Mouse (Mus musculus): ENCODE measurements around the gene Hist2h3b.

The Hist2h3b gene

GRCm38 (mm10) chr3:96268051-96268775 lies at the start of gene Hist2h3b:
TSS of gene Hist2h3b (plus strand) at chr3:96268654.
- DNase-seq, result peak; percentile 85 to 88

DNA sequence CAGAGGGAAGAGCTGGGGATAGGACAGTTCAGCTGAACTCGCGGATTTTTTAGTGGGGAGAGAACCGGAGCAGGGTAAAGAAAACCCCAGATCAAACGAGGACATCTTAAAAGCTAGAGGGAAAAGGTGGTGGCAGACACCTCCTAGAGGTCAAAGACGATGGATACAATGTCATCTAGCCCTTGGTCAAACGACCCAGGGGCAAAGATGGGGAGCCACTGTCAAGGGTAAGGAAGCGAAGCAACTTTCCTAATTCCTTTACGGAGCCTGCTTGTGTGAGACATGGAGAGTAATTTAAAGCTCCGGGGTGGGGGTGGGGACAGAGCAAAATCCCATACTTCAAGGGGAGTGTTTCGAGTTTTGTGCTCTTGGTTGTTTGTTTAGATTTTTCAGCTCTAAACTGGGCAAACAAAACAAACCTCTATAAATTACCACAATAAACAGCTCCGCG lies 49.2 kb upstream of the Hist2h3b start:
- DNase-seq, result peak; percentile 51 to 60

DNA sequence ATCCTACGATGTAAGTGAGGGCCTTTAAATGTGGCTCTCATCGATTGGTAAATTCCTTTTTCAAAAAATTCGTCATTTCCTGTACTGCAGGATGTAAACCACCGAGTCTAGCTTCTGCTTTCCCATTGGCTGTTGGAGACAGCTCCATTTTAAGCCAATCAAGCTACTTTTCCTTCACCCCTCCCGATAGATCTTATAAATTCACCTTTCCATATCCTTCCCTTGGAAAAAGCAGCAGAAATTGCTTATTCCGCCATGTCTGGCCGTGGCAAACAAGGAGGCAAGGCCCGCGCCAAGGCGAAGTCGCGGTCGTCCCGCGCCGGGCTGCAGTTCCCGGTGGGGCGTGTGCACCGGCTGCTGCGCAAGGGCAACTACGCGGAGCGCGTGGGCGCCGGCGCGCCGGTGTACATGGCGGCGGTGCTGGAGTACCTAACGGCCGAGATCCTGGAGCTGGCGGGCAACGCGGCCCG lies 48.8 kb upstream of the Hist2h3b start, which contains the start of the genes Bola1 and Hist2h2ab:
Gene Bola1, minus strand, starts transcription at position 49 of the 470 bp plus-strand sequence.
Gene Hist2h2ab, plus strand, starts transcription at position 205 of the 470 bp plus-strand sequence.
- peak; percentile 79 to 87 for DNase-seq

DNA sequence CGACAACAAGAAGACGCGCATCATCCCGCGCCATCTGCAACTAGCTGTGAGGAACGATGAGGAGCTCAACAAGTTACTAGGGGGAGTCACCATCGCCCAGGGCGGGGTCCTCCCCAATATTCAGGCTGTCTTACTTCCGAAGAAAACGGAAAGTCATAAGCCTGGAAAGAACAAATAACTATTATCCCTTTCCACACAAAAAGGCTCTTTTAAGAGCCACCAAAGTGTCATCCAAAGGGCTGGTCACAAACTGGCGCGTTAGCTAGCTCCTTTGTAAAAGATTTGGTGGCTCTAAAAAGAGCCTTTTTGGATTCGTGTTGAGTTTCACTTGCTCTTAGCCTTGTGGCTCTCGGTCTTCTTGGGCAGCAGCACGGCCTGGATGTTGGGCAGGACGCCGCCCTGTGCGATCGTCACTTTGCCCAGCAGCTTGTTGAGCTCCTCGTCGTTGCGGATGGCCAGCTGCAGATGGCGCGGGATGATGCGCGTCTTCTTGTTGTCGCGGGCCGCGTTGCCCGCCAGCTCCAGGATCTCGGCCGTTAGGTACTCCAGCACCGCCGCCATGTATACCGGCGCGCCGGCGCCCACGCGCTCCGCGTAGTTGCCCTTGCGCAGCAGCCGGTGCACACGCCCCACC lies 48.2 kb upstream of the Hist2h3b start:
- peak in 1 of 2 experiments; percentile 83 for DNase-seq

DNA sequence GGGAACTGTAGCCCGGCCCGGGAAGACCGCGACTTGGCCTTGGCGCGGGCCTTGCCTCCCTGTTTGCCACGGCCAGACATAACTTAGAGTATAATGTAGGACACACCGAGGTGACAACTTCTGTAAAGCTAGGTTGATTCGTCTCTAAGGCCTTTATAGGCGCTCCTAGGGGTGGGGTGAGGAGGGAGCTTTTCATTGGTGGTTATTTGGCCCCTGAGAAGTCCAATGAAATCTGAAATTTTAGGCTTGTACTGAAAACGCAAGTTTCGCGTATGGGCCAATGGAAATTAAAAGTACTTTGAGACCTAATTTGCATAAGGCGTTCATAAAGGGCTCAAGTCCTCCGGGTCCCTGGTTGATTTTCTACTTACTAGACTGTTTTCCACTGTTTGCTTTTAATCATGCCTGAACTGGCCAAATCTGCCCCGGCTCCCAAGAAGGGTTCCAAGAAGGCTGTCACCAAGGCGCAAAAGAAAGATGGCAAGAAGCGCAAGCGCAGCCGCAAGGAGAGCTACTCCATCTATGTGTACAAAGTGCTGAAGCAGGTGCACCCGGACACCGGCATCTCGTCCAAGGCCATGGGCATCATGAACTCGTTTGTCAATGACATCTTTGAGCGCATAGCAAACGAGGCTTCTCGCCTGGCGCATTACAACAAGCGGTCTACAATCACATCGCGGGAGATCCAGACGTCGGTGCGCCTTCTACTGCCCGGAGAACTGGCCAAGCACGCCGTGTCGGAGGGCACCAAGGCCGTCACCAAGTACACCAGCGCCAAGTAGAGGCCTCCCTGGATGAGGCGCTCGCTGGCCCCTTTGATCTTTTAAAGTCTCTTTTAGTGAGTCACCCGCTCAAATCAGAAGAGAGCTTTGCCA lies 47.5 kb upstream of the Hist2h3b start, which contains the start of the genes Hist2h2ac and Hist2h2be:
Gene Hist2h2ac, minus strand, starts transcription at position 116 of the 875 bp plus-strand sequence.
Gene Hist2h2be, plus strand, starts transcription at position 355 of the 875 bp plus-strand sequence.
- DNase-seq, result peak; percentile 85 to 87

- peak; percentile 31 to 33 for DNase-seq
Measured at GRCm38 (mm10) chr3:96221640-96222038, 46.8 kb upstream of the Hist2h3b start.

DNA sequence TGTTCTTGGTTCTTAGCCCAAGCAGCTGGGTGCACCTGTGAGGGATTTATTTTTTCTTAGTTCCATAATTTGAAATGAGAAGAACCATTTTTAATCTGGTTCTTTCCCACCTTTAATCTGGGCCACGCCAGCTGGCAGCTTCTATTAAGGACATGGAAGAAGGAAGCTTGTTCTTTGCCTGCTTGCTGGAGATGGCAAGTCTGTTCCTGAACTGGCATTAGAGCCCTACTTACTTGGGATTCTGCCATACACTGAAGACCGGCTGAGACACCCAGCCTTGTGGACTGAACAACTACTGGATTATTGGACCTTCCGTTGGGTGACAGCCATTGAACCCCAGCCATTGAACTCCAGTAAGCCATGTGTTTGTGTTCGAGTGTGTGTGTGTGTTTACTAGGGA lies 45.7 kb upstream of the Hist2h3b start:
- no peak for DNase-seq

GRCm38 (mm10) chr3:96225421-96225820 lies 43.0 kb upstream of the Hist2h3b start:
- DNase-seq, result no peak

DNA sequence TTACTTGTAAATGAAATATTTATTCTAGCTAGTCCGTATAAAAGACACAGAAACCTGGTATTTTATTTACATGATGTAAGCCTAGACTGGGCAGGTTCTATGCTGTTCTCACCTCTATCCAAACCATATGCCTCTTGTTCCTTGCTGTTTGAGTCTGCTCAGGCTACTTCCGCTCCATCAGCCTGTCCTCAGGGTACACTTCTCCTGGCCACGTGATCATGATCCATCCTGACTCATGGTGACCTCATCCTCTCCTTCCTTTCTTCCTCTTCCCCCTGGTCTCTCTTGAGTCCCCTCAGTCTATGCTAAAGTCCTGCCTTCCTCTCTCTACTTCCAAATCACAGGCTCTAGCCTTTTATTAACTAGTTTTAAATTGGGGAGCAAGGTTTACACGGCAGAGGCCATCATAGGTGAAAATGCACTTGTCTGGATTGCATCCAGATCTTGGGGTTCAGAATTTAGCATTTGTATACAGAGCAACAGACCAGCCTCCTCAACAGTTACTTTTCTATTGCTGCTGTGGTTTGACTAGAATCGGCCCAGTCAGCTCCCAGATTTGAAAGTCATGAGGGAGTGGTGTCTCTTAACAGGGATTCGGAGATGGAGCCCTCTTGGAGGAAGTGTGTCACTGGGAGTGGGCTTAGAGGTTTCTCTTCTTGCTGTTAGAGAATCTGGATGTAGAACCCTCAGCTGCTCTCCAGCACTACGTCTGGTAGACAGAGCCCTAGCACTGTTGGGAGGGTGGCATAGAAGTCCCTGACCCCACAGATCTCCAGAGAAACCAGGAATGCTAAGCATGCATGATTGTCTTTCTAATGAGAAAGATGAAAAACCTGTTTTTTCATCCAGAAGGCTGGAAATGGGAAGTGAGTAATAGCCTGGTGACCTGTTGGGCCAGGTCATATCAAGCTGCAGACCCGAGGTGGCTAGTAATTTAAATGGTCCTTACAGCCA lies 41.5 kb upstream of the Hist2h3b start:
- no peak for DNase-seq

GRCm38 (mm10) chr3:96228828-96229227 lies 39.6 kb upstream of the Hist2h3b start:
- no peak for DNase-seq

DNA sequence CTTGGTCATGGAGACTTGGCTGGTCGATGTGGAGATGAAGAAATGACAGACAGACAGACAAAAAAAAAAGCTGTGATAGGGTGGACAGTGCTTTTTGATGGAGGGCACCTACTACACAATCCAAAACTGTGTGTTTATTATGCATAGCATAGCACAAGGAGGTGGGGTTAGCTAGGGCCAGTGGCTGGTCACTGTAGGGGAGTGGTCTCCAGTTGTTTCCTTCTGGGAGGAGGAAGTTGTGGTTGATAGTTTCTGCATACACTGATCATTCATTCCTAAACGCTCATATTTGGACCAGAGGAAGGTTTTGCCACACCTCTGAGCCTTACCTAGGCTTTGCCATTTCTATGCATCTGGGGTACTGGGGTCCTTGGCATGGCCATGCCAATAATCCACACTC lies 38.0 kb upstream of the Hist2h3b start:
- no peak for DNase-seq

- DNase-seq, result no peak
Measured at GRCm38 (mm10) chr3:96230910-96231757, 37.3 kb upstream of the Hist2h3b start.

DNA sequence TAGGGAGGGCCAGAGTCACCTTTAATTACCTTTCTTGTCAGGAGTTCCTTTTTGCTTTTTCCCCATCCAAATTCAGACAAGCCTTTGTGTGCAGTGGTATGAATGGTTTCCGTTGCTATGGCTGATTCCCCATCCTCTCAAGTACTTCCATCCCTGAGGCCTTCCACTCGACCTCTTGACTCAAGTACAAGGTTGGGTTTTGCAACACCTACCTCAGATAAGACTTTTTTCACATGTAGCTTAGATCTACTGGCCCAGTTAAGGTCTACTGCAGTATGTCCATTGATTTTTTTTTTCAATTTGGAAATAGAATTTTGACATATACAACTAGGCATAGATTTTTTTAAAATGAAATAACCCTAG lies 36.7 kb upstream of the Hist2h3b start:
- no peak for DNase-seq

DNA sequence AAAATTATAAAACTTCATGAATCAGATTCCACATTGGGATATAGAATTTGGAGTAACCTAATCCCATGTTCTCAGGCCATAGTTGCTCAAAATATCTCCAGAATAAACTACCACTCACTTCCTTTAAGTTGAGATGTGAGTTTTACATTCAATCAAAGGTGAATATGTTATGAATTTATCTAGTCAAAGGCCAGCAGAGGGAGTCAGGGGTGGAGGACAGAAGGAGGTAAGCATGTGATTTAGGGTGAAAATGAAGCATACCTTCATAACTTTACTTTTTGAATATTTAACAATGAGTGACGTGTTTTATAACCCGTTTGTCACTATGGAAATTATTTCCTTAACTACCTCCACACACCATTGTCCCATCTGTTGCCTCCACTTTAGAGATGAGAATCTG lies 33.5 kb upstream of the Hist2h3b start:
- DNase-seq, result no peak

DNA sequence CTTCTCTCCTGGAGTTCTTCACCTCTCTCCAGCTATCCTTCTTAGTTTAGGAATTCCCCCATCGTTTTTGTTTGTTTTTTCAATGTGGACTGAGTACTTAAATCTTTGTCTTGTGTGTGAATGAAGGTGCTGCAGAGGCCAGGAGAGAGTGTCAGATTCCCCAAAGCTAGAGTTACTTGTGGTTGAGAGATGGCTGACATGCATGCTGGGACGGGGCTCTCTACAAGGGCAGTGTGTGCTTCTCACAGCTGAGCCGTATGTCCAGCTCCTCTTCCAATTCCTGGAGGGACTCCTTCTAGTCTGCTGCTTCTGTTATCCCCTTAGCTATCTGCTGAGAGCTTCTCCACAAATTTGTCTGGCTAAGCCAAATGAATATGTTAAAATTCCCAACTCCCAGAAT lies 32.6 kb upstream of the Hist2h3b start:
- no peak for DNase-seq

DNA sequence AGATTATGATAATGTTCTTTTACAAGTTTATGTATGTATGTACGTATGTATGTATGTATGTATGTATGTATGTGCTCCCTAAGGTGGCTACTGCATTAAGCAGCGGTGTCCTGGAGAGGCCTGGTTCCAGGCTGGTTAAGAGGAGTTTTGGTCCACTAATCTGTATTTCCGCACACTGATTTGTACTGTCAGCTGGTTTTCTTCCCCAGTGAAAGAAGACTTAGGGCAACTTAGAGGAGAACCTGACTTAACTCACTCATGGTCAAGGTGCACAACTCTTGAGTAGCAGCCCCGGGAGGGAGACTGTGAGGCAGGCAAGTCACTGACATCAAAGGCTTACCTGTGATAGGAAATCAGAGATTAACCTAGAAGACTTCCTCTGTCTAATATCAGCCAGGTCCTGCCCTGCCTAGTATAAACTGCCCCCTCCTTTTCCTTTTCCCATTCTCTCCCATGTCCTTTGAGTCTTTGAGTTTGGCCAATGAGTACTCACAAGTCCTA lies 31.6 kb upstream of the Hist2h3b start:
- no peak for DNase-seq

DNA sequence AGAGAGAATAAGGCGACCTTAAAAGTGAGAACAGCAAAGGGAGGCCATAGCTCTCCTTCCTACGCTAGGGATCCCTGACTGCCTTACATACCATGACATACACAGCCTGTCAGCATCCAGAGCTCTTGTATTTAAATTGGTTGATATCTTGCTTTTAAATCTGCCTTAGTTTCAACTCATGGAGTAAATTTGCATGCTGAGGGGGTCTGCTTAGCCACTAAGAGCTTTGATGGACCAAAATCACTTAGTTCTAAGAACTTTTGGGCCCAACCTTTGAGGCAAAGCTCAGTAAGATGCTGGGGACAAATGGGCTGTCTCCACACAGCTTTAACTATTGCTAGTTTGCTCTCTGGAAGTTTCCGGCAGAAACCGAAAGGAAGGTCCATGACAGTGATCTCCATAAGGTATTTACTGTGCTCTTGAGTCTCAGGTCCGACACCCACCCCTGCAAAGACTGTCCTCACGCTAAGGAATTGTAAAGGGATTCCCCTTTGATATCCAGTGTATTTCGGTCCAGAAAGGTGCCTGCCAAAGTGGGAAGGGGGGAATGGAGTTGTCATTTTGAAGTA lies 31.0 kb upstream of the Hist2h3b start:
- no peak for DNase-seq

DNA sequence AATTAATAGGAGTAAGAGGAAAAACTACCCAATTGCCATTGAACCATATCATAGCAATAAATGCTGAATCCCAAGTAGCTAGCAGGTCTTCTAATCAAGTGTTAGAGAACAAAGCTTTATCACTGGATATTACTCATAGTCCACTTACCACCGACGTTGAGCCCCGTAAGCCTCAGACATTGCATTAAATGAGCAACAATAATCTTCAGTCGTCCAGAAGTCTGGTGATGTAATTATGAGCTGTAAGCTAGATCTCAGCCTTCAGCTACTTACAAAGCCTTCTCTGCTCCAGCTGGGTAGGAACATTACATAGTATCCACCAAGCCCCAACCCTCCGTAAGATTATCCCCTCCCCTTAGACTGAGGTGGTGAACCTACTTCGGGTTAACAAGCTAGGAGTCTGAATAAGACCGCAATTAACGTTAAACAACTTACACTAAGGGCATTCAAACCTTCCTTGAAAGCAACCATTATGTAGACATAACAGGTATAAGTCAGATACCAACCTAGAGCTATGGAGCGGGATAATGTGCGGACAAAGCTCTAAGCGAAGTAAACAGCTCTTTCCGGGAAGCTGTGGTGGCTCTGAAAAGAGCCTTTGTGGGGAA lies 30.4 kb upstream of the Hist2h3b start:
- DNase-seq, result no peak

GRCm38 (mm10) chr3:96238954-96239793 lies 29.3 kb upstream of the Hist2h3b start, which contains the start of gene Hist2h3c2:
TSS of gene Hist2h3c2 (minus strand) at chr3:96239127.
- DNase-seq, result peak; percentile 48 to 65

All from cerebellum, postnatal 25 days (tissue).